Mouse (Mus musculus) heart, postnatal 10 days (tissue): Measurements from ENCODE around the gene Abi3. TPM values are rescaled to one million over a fixed set of nuclear protein-coding genes. Genes with fewer than 3 reads are reported as not detected.
"Not testable (repeated sequence)": the region's sequence is repeated elsewhere in the genome, so short reads cannot be mapped to it uniquely, and the experiment has no call there.

Experiments
- DNase-seq, 2 experiments: peaks; one replicate each; pipeline ENCODE4 v3.0.0; 2021
- intact Hi-C: fragments of 180-260 bp; cut with DNase I; formaldehyde crosslinking; loops from one replicate; pipeline ENCODE4 v1.15.1; 2025
- total RNA-seq, 2 experiments: library from RNA; stranded (reverse); gene quantifications; 2 replicates each; pipeline ENCODE4 v1.2.3; 2021

The Abi3 gene
- total RNA-seq, result 10 to 100 TPM; 16.2 to 21.1 TPM

GRCm38 (mm10) chr11:95842074-95842681 is at the start of gene Abi3:
Gene Abi3 (minus strand): TSS chr11:95842476.
- peak; percentile 60 to 72 for DNase-seq
- intact Hi-C loops, result no loop called here

GRCm38 (mm10) chr11:95890462-95891051 is 48.3 kb upstream of the Abi3 start:
- no peak for DNase-seq
- intact Hi-C loops, result no loop called here

- intact Hi-C loops, result not testable (repeated sequence)
Measured at GRCm38 (mm10) chr11:95879861-95880260, 37.6 kb upstream of the Abi3 start.

GRCm38 (mm10) chr11:95876296-95876695 is 34.0 kb upstream of the Abi3 start:
- intact Hi-C loops, result loop anchor here (2.0 kb wide), 3 partner anchors 105 to 249 kb away; no protein-coding TSS in a partner anchor
- DNase-seq, result peak; percentile 54 to 82

More at GRCm38 (mm10) chr11:95879861-95880260, 37.6 kb upstream of the Abi3 start:
- DNase-seq, result not testable (repeated sequence)

GRCm38 (mm10) chr11:95875804-95876203 is 33.5 kb upstream of the Abi3 start:
- no peak for DNase-seq
- intact Hi-C loops, result loop anchor here (2.0 kb wide), 3 partner anchors 105 to 249 kb away; no protein-coding TSS in a partner anchor

GRCm38 (mm10) chr11:95869918-95870470 is 27.7 kb upstream of the Abi3 start:
- intact Hi-C loops, result no loop called here
- no peak for DNase-seq

GRCm38 (mm10) chr11:95869442-95869841 is 27.2 kb upstream of the Abi3 start:
- DNase-seq, result no peak
- intact Hi-C loops, result no loop called here

- intact Hi-C loops, result no loop called here
- no peak for DNase-seq
Measured at GRCm38 (mm10) chr11:95861397-95861796, 19.1 kb upstream of the Abi3 start.

- intact Hi-C loops, result no loop called here
- no peak for DNase-seq
Measured at GRCm38 (mm10) chr11:95860071-95860490, 17.8 kb upstream of the Abi3 start.

GRCm38 (mm10) chr11:95859468-95859855 is 17.2 kb upstream of the Abi3 start:
- intact Hi-C loops, result no loop called here
- DNase-seq, result no peak

- intact Hi-C loops, result no loop called here
- DNase-seq, result peak; percentile 98
Measured at GRCm38 (mm10) chr11:95858528-95859467, 16.5 kb upstream of the Abi3 start.

GRCm38 (mm10) chr11:95857716-95858527 is 15.6 kb upstream of the Abi3 start:
- intact Hi-C loops, result no loop called here
- no peak for DNase-seq

- intact Hi-C loops, result no loop called here
- no peak for DNase-seq
Measured at GRCm38 (mm10) chr11:95857306-95857705, 15.0 kb upstream of the Abi3 start.

- intact Hi-C loops, result loop anchor here (1.0 to 2.0 kb wide), 2 partner anchors 26 to 83 kb away; no protein-coding TSS in a partner anchor
- DNase-seq, result peak; percentile 76 to 78
Measured at GRCm38 (mm10) chr11:95853684-95854083, 11.4 kb upstream of the Abi3 start.

GRCm38 (mm10) chr11:95850898-95851297 is 8.6 kb upstream of the Abi3 start:
- intact Hi-C loops, result no loop called here
- no peak for DNase-seq

GRCm38 (mm10) chr11:95844935-95845334 is 2.7 kb upstream of the Abi3 start:
- intact Hi-C loops, result no loop called here
- no peak for DNase-seq

- no peak for DNase-seq
Measured at GRCm38 (mm10) chr11:95843421-95843950, 1.2 kb upstream of the Abi3 start.

GRCm38 (mm10) chr11:95842953-95843352 is 677 bp upstream of the Abi3 start:
- intact Hi-C loops, result no loop called here
- DNase-seq, result no peak

More at GRCm38 (mm10) chr11:95843421-95843950, 1.2 kb upstream of the Abi3 start:
- intact Hi-C loops, result no loop called here

- no peak for DNase-seq
- intact Hi-C loops, result no loop called here
Measured at GRCm38 (mm10) chr11:95841498-95841830, 812 bp downstream of the Abi3 start.
